Mouse (Mus musculus) Patski (cell line): ENCODE data around the gene Ttll1. TPM values are rescaled to one million over a fixed set of nuclear protein-coding genes. Genes with fewer than 3 reads are reported as not detected.

ENCODE experiments used
- ATAC-seq: fragments of 100-300 bp; one replicate; pipeline ENCODE4 v1.8.0; 2021
- CTCF ChIA-PET: fragments of 350-600 bp; sonication (Branson Sonifier 250); formaldehyde crosslinking; loops from one replicate; lab custom pipeline; 2022; ENCODE audit warnings: inconsistent platforms; lab: Charles Lee
- POLR2A ChIA-PET: fragments of 350-600 bp; sonication (Branson Sonifier 250); formaldehyde crosslinking; loops from one replicate; lab custom pipeline; 2022; ENCODE audit warnings: antibody characterized with exemption, inconsistent platforms; lab: Charles Lee
- DNase-seq: peaks from one replicate; pipeline ENCODE4 v3.0.0-alpha.2; 2011; ENCODE audit warnings: low read depth, low spot score
- H3K27me3 ChIP-seq: fragments of 371-371 bp; one replicate; pipeline ENCODE4 v1.5.1; 2021
- CTCF ChIP-seq: fragments of 100-300 bp; IDR thresholded peaks from one replicate; pipeline ENCODE4 v1.5.1; 2021
- in situ Hi-C: fragments of 300-500 bp; cut with MboI; formaldehyde crosslinking; loops from 3 replicates; pipeline ENCODE4 v1.11.1; 2018; ENCODE audit warnings: low pct_unique_long_range_greater_than_20kb, mixed read lengths
- polyA plus RNA-seq: library from polyadenylated mRNA; unstranded; gene quantifications from one replicate; pipeline ENCODE4 v1.2.3, GENCODE M21; 2021

The Ttll1 gene
- polyA plus RNA-seq, 1 experiment from 2014 or later, result 28.2 TPM

GRCm38 (mm10) chr15:83487477-83488115, 23.1 kb downstream of the Ttll1 start:
- in situ Hi-C loops, result loop anchor here (25.0 kb wide), 1 partner anchor 100 kb away; no protein-coding TSS in a partner anchor
- TF ChIP-seq CTCF, result no peak
- POLR2A ChIA-PET, result no interaction called here
- DNase-seq, result no peak
- ATAC-seq, result no peak
- CTCF ChIA-PET, result interaction anchor here (1.6 kb wide), 1 partner anchor 85 kb away, joined by 3 read pairs; no protein-coding TSS in a partner anchor
- no peaks in the 10 kb centered on the region for H3K27me3 ChIP-seq

GRCm38 (mm10) chr15:83484311-83484710, 26.4 kb downstream of the Ttll1 start:
- no peak for TF ChIP-seq CTCF
- in situ Hi-C loops, result loop anchor here (25.0 kb wide), 1 partner anchor 97 kb away; no protein-coding TSS in a partner anchor
- H3K27me3 ChIP-seq, result no peaks in the 10 kb centered on the region
- DNase-seq, result no peak
- ChIA-PET POLR2A (no interaction called here), CTCF (interaction anchor here (1.2 to 1.3 kb wide), 3 partner anchors 15 to 88 kb away, joined by 3 to 5 read pairs (median 3); no protein-coding TSS in a partner anchor)
- ATAC-seq, result no peak

GRCm38 (mm10) chr15:83483482-83483881, 27.2 kb downstream of the Ttll1 start:
- in situ Hi-C loops, result loop anchor here (25.0 kb wide), 1 partner anchor 96 kb away; no protein-coding TSS in a partner anchor
- TF ChIP-seq CTCF, result no peak
- CTCF ChIA-PET, result interaction anchor here (0.6 to 1.3 kb wide), 5 partner anchors 16 to 280 kb away, joined by 3 to 5 read pairs (median 3); no protein-coding TSS in a partner anchor
- POLR2A ChIA-PET, result no interaction called here
- H3K27me3 ChIP-seq, result no peaks in the 10 kb centered on the region
- ATAC-seq (no peak), DNase-seq (no peak)

GRCm38 (mm10) chr15:83482645-83483224, 28.0 kb downstream of the Ttll1 start:
- no peak for TF ChIP-seq CTCF
- H3K27me3 ChIP-seq, result no peaks in the 10 kb centered on the region
- CTCF ChIA-PET, result interaction anchor here (1.1 to 1.6 kb wide), 4 partner anchors 29 to 86 kb away, joined by 3 to 5 read pairs (median 3); no protein-coding TSS in a partner anchor
- ATAC-seq (no peak), DNase-seq (no peak)
- POLR2A ChIA-PET, result interaction anchor here (0.9 kb wide), 1 partner anchor 18 kb away, joined by 3 read pairs; the partner anchor contains the start of gene Pacsin2
- in situ Hi-C loops, result loop anchor here (25.0 kb wide), 1 partner anchor 95 kb away; no protein-coding TSS in a partner anchor

- no peak for TF ChIP-seq CTCF
- DNase-seq (no peak), ATAC-seq (no peak)
- H3K27me3 ChIP-seq, result no peaks in the 10 kb centered on the region
- ChIA-PET POLR2A (interaction anchor here (0.5 kb wide), 1 partner anchor 303 kb away, joined by 3 read pairs; no protein-coding TSS in a partner anchor), CTCF (interaction anchor here (1.6 kb wide), 1 partner anchor 75 kb away, joined by 3 read pairs; no protein-coding TSS in a partner anchor)
- in situ Hi-C loops, result loop anchor here (25.0 kb wide), 1 partner anchor 94 kb away; no protein-coding TSS in a partner anchor
Measured at GRCm38 (mm10) chr15:83481236-83481780, 29.4 kb downstream of the Ttll1 start.

GRCm38 (mm10) chr15:83479818-83480217, 30.9 kb downstream of the Ttll1 start:
- ChIA-PET POLR2A (interaction anchor here (0.6 kb wide), 1 partner anchor 409 kb away, joined by 3 read pairs; no protein-coding TSS in a partner anchor), CTCF (interaction anchor here (1.0 kb wide), 1 partner anchor 13 kb away, joined by 3 read pairs; no protein-coding TSS in a partner anchor)
- no peaks in the 10 kb centered on the region for H3K27me3 ChIP-seq
- ATAC-seq (no peak), DNase-seq (no peak)
- in situ Hi-C loops, result loop anchor here (25.0 kb wide), 1 partner anchor 93 kb away; no protein-coding TSS in a partner anchor
- no peak for TF ChIP-seq CTCF

- CTCF ChIA-PET, result interaction anchor here (0.8 to 0.9 kb wide), 2 partner anchors 9 to 69 kb away, joined by 3 read pairs; no protein-coding TSS in a partner anchor
- ATAC-seq (no peak), DNase-seq (no peak)
- POLR2A ChIA-PET, result interaction anchor here (0.6 kb wide), 1 partner anchor 205 kb away, joined by 3 read pairs; no protein-coding TSS in a partner anchor
- no peak for TF ChIP-seq CTCF
- in situ Hi-C loops, result loop anchor here (25.0 kb wide), 1 partner anchor 91 kb away; no protein-coding TSS in a partner anchor
- H3K27me3 ChIP-seq, result no peaks in the 10 kb centered on the region
Measured at GRCm38 (mm10) chr15:83478096-83478495, 32.6 kb downstream of the Ttll1 start.

- POLR2A ChIA-PET, result interaction anchor here (1.1 kb wide), 1 partner anchor 61 kb away, joined by 4 read pairs; no protein-coding TSS in a partner anchor
- DNase-seq (no peak), ATAC-seq (no peak)
- in situ Hi-C loops, result loop anchor here (25.0 kb wide), 1 partner anchor 89 kb away; no protein-coding TSS in a partner anchor
- H3K27me3 ChIP-seq, result no peaks in the 10 kb centered on the region
- no peak for TF ChIP-seq CTCF
- CTCF ChIA-PET, result interaction anchor here (1.1 kb wide), 1 partner anchor 68 kb away, joined by 3 read pairs; no protein-coding TSS in a partner anchor
Measured at GRCm38 (mm10) chr15:83476593-83477273, 34.0 kb downstream of the Ttll1 start.

- CTCF ChIA-PET, result interaction anchor here (1.2 to 1.5 kb wide), 2 partner anchors 8 to 100 kb away, joined by 3 to 4 read pairs; no protein-coding TSS in a partner anchor
- in situ Hi-C loops, result no loop called here
- POLR2A ChIA-PET, result interaction anchor here (1.1 kb wide), 1 partner anchor 11 kb away, joined by 8 read pairs; the partner anchor contains the start of gene Pacsin2
Measured at GRCm38 (mm10) chr15:83474466-83474836, 36.2 kb downstream of the Ttll1 start.

More at GRCm38 (mm10) chr15:83474466-83474836, 36.2 kb downstream of the Ttll1 start:
- DNase-seq (no peak), ATAC-seq (peak; percentile 10)
- no peaks in the 10 kb centered on the region for H3K27me3 ChIP-seq
- TF ChIP-seq CTCF, result no peak
